Mouse (Mus musculus): ENCODE results near the gene Prss32.

Gene Prss32

GRCm38 (mm10) chr17:23843812-23844273 lies at the start of gene Prss32, which contains the start of gene Prss41:
Gene Prss32 (plus strand): TSS chr17:23843855.
Gene Prss41 (minus strand): TSS chr17:23844172.
- peak; percentile 56 to 74 for DNase-seq

- DNase-seq = no peak
Observed at GRCm38 (mm10) chr17:23795323-23795722, 48.3 kb upstream of the Prss32 start.

GRCm38 (mm10) chr17:23797316-23797715 lies 46.3 kb upstream of the Prss32 start:
- DNase-seq = no peak

GRCm38 (mm10) chr17:23801627-23802026 lies 42.0 kb upstream of the Prss32 start:
- DNase-seq = no peak

- DNase-seq = peak; percentile 98 to 100
Observed at GRCm38 (mm10) chr17:23802746-23803365, 40.8 kb upstream of the Prss32 start.

- peak; percentile 85 to 89 for DNase-seq
Observed at GRCm38 (mm10) chr17:23803366-23804041, 40.2 kb upstream of the Prss32 start.

- no peak for DNase-seq
Observed at GRCm38 (mm10) chr17:23804426-23805085, 39.1 kb upstream of the Prss32 start.

GRCm38 (mm10) chr17:23806867-23807266 lies 36.8 kb upstream of the Prss32 start:
- DNase-seq = peak; percentile 41 to 56

GRCm38 (mm10) chr17:23807918-23808317 lies 35.7 kb upstream of the Prss32 start:
- DNase-seq = no peak

GRCm38 (mm10) chr17:23815641-23816040 lies 28.0 kb upstream of the Prss32 start:
- no peak for DNase-seq

- DNase-seq = no peak
Observed at GRCm38 (mm10) chr17:23818579-23818978, 25.1 kb upstream of the Prss32 start.

- DNase-seq = no peak
Observed at GRCm38 (mm10) chr17:23819235-23819634, 24.4 kb upstream of the Prss32 start.

- no peak for DNase-seq
Observed at GRCm38 (mm10) chr17:23820731-23821130, 22.9 kb upstream of the Prss32 start.

- DNase-seq = no peak
Observed at GRCm38 (mm10) chr17:23822094-23822493, 21.6 kb upstream of the Prss32 start.

GRCm38 (mm10) chr17:23823018-23823417 lies 20.6 kb upstream of the Prss32 start:
- no peak for DNase-seq

GRCm38 (mm10) chr17:23823614-23824013 lies 20.0 kb upstream of the Prss32 start:
- no peak for DNase-seq

GRCm38 (mm10) chr17:23825591-23825990 lies 18.1 kb upstream of the Prss32 start:
- no peak for DNase-seq

- peak; percentile 71 to 80 for DNase-seq
Observed at GRCm38 (mm10) chr17:23828271-23829001, 15.2 kb upstream of the Prss32 start.

GRCm38 (mm10) chr17:23829064-23829619 lies 14.5 kb upstream of the Prss32 start, which contains the start of gene Elob:
Gene Elob (minus strand): TSS chr17:23829136.
- peak; percentile 88 to 92 for DNase-seq

GRCm38 (mm10) chr17:23831201-23831600 lies 12.5 kb upstream of the Prss32 start:
- DNase-seq = no peak

- DNase-seq = no peak
Observed at GRCm38 (mm10) chr17:23836006-23836575, 7.6 kb upstream of the Prss32 start, which contains the start of gene Prss33. Gene Prss33 (minus strand): TSS chr17:23836056.

GRCm38 (mm10) chr17:23841145-23841544 lies 2.5 kb upstream of the Prss32 start:
- DNase-seq = peak in 1 of 2 experiments; percentile 72
